Mouse (Mus musculus) liver, postnatal 0 days (tissue): Measurements from ENCODE around the gene Hpse2.

Experiments
- CTCF ChIP-seq: sonication (generic); IDR thresholded peaks from 2 replicates; pipeline ENCODE4 v1.5.1; 2016; ENCODE audit warnings: antibody characterized with exemption, low read depth
- EP300 ChIP-seq: IDR thresholded peaks from 2 replicates; pipeline ENCODE4 v1.6.1; 2016; ENCODE audit warnings: antibody characterized with exemption, low read depth, mild to moderate bottlenecking

DNA sequence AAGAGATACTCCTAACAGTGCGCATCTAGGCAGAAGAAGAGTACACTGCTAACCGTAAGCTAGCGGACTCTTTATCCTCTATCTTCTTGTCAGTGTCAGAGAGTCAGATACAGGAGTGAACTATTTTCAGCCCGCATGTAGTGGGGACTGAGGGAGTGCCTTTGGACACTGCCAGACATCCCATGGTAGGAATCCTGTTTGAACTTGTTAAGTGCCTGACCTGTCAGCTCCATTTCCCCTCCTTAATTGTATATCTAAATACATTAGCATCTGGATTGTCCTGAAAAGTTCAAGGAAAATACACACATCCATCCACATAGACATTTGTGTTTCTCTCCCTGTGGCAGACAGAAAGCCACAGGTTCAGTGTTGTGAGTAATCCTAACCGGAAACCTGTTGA is 531.1 kb downstream of the Hpse2 start:
- TF ChIP-seq CTCF (no peak), EP300 (no peak)
